Mouse (Mus musculus): Measurements from ENCODE around the gene Prss8.

GRCm38 (mm10) chr7:127922451-127923275 is 7.2 kb downstream of the Prss8 start:
- TF ChIP-seq POLR2A (IDR thresholded peaks at IDR 0.05; ENCODE audit: low read depth, low read length) (no peak), CTCF (IDR thresholded peaks at IDR 0.05; ENCODE audit: borderline replicate concordance, insufficient read depth, low read length) (no peak)

Data from embryonic fibroblast, embryonic 13.5 days (primary cell).